Mouse (Mus musculus): ENCODE measurements at regions not wholly inside any gene's neighbourhood (a gene's known extent, or its start where the extent isn't known, plus 50 kb on each side); places are given as distances from the start of the nearest gene placed in this dataset.

DNA sequence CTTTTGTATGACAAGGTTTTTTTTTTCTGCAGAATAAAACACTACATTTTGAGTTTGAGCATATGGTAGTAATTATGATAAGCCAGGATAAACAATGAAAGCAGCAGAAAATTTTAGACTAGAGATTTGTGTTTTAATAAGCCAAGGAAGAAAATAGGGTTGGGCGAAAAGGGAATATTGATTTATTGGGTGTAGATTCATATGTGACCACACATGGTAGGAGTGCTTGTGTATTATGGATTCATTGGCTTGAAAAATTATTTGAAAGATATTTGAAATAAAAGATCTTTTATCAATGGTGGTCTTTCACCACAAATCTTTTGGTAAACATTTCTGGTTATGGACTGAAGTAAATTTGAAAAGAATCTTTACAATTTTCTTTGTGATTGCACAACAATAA lies 244.0 kb upstream of the Nrxn1 start:
- TF ChIP-seq HCFC1 (IDR thresholded peaks at IDR 0.05; ENCODE audit: borderline replicate concordance, insufficient read depth, low read length) (no peak), ZNF384 (IDR thresholded peaks at IDR 0.05; ENCODE audit: low read depth, low read length) (no peak)
